Mouse (Mus musculus): ENCODE data around the gene Antxr1. TPM values are rescaled to one million over a fixed set of nuclear protein-coding genes. Genes with fewer than 3 reads are reported as not detected.
A peak's percentile ranks its signal among the peaks of the same experiment; 100 is the strongest.

Gene Antxr1
- polyA plus RNA-seq, 1 experiment from 2014 or later: 10.3 TPM

DNA sequence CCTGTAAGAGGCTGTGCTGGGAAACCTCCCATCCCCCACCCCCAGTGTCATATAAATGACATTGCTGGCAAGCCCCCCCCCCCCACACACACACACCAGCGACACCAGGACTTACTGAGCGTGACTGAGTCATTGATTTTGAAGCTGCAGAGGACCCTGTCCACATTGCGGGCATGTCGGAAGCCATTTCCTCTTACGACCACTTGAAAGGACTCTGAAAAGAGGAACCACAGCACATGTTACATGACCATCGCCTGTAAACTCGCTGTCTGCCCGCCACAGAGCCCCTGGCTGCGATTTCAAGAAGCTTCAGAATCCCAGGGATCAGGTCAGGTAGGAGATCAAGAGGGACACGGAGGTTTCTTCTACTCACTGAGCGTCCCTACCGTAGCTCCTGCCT is 80.0 kb downstream of the Antxr1 start:
- ATAC-seq (replicated peaks; ENCODE audit: insufficient number of reproducible peaks, low FRiP score, low TSS enrichment, low read depth) (no peak), DNase-seq (ENCODE audit: low spot score) (no peak)
- H3K4me2 ChIP-seq (ENCODE audit: low read depth, low read length): no peak overlapping the region
- no peak overlapping the region for H3K4me3 ChIP-seq (ENCODE audit: low read depth, low read length)
- H3K4me1 ChIP-seq (ENCODE audit: control insufficient read depth, insufficient read depth, low read length): no peaks in the 10 kb centered on the region
- H3K9ac ChIP-seq (replicated peaks; ENCODE audit: low read length): no peak overlapping the region
- H3K27me3 ChIP-seq (ENCODE audit: control insufficient read depth, insufficient read depth, low read length): no peaks in the 10 kb centered on the region
- no peak overlapping the region for H3K27ac ChIP-seq (replicated peaks; ENCODE audit: low read depth, low read length)
- no peaks in the 10 kb centered on the region for H3K9me3 ChIP-seq (replicated peaks; ENCODE audit: control insufficient read depth, low read length)
- WGBS: 87% methylated on average over 12 of the region's 12 CpGs
- no peaks in the 10 kb centered on the region for H3K36me3 ChIP-seq (replicated peaks; ENCODE audit: control insufficient read depth, insufficient read depth, low read depth, low read length)

DNA sequence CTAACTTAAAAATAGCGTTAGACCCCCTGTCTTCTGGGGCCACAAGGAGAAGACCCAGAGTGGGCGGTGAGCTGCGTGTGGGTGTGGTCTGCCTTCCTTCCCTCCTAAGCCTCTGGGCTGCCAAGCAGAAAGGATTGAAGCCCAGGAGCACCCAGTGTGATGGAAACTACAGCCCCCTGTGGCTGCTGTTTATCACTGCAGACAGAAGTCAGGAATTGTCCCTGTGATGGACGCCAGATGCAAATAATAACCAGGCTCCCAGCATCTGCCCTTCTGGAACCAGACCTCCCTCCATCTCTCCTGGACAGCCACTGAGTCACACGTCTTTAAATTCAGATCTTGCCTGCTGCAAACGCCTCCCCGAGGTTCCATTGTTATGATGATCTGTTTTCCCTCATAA is 80.9 kb downstream of the Antxr1 start:
- no peak for ATAC-seq (replicated peaks; ENCODE audit: insufficient number of reproducible peaks, low FRiP score, low TSS enrichment, low read depth)
- no peak overlapping the region for H3K4me3 ChIP-seq (ENCODE audit: low read depth, low read length)
- H3K4me2 ChIP-seq (ENCODE audit: low read depth, low read length): no peak overlapping the region
- no peaks in the 10 kb centered on the region for H3K9me3 ChIP-seq (replicated peaks; ENCODE audit: control insufficient read depth, low read length)
- H3K4me1 ChIP-seq (ENCODE audit: control insufficient read depth, insufficient read depth, low read length): no peaks in the 10 kb centered on the region
- WGBS: 29% methylated on average over 7 of the region's 7 CpGs
- no peaks in the 10 kb centered on the region for H3K36me3 ChIP-seq (replicated peaks; ENCODE audit: control insufficient read depth, insufficient read depth, low read depth, low read length)
- no peak overlapping the region for H3K9ac ChIP-seq (replicated peaks; ENCODE audit: low read length)
- DNase-seq (ENCODE audit: low spot score): no peak
- no peaks in the 10 kb centered on the region for H3K27me3 ChIP-seq (ENCODE audit: control insufficient read depth, insufficient read depth, low read length)
- no peak overlapping the region for H3K27ac ChIP-seq (replicated peaks; ENCODE audit: low read depth, low read length)

- Histone ChIP-seq H3K9me3 (replicated peaks; ENCODE audit: control insufficient read depth, low read length) (no peaks in the 10 kb centered on the region), H3K4me1 (ENCODE audit: control insufficient read depth, insufficient read depth, low read length) (no peaks in the 10 kb centered on the region), H3K4me2 (ENCODE audit: low read depth, low read length) (no peak overlapping the region), H3K27me3 (ENCODE audit: control insufficient read depth, insufficient read depth, low read length) (no peaks in the 10 kb centered on the region), H3K4me3 (ENCODE audit: low read depth, low read length) (no peak overlapping the region), H3K36me3 (replicated peaks; ENCODE audit: control insufficient read depth, insufficient read depth, low read depth, low read length) (no peaks in the 10 kb centered on the region), H3K27ac (replicated peaks; ENCODE audit: low read depth, low read length) (no peak overlapping the region), H3K9ac (replicated peaks; ENCODE audit: low read length) (no peak overlapping the region)
- WGBS: 78% methylated on average over 5 of the region's 5 CpGs
- no peak for DNase-seq (ENCODE audit: low spot score)
- ATAC-seq (replicated peaks; ENCODE audit: insufficient number of reproducible peaks, low FRiP score, low TSS enrichment, low read depth): no peak
These were observed 83.9 kb downstream of the Antxr1 start for GRCm38 (mm10) chr6:87251716-87252115.

GRCm38 (mm10) chr6:87250701-87251100 is 84.9 kb downstream of the Antxr1 start:
- Histone ChIP-seq H3K27me3 (ENCODE audit: control insufficient read depth, insufficient read depth, low read length) (no peaks in the 10 kb centered on the region), H3K9me3 (replicated peaks; ENCODE audit: control insufficient read depth, low read length) (no peaks in the 10 kb centered on the region), H3K27ac (replicated peaks; ENCODE audit: low read depth, low read length) (no peak overlapping the region), H3K4me2 (ENCODE audit: low read depth, low read length) (no peak overlapping the region), H3K4me3 (ENCODE audit: low read depth, low read length) (no peak overlapping the region), H3K4me1 (ENCODE audit: control insufficient read depth, insufficient read depth, low read length) (no peaks in the 10 kb centered on the region), H3K9ac (replicated peaks; ENCODE audit: low read length) (no peak overlapping the region), H3K36me3 (replicated peaks; ENCODE audit: control insufficient read depth, insufficient read depth, low read depth, low read length) (no peaks in the 10 kb centered on the region)
- ATAC-seq (replicated peaks; ENCODE audit: insufficient number of reproducible peaks, low FRiP score, low TSS enrichment, low read depth): no peak
- WGBS: 94% methylated on average over 3 of the region's 3 CpGs
- no peak for DNase-seq (ENCODE audit: low spot score)

DNA sequence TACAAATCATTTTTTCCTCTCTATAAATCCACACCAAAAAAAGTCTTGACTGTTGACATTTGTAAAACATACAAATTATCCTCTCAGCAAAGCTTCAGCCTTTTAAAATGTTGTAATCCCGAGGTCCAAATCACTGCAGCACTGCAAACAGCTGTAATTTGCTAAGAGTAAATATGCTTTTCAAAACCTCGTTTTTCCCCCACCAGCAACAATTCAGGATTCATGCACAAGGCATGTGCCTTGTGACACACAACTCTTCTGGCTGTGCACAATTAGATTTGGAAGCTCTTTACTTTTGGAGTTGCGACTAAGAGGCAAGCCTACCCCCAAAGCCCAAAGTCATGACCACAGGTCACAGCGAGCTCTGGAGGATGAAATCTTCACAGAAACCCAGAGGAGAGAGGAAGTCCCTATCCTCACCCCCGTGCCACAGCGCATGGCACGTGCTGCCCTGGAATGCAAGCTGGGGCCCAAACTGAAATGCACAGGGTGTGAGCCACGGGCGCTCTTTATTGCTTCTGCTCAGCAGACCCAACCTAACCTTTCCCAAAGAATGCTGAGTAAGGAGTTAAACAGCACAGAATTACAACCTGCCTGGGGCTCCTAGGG is 87.3 kb downstream of the Antxr1 start:
- no peak for DNase-seq (ENCODE audit: low spot score)
- H3K4me3 ChIP-seq (ENCODE audit: low read depth, low read length): no peak overlapping the region
- H3K27ac ChIP-seq (replicated peaks; ENCODE audit: low read depth, low read length): no peak overlapping the region
- 0 out of 2 replicates have a peak, but pooled peaks cover 3% of the 10 kb centered on the region for H3K4me1 ChIP-seq (ENCODE audit: control insufficient read depth, insufficient read depth, low read length)
- H3K4me2 ChIP-seq (ENCODE audit: low read depth, low read length): no peak overlapping the region
- no peaks in the 10 kb centered on the region for H3K36me3 ChIP-seq (replicated peaks; ENCODE audit: control insufficient read depth, insufficient read depth, low read depth, low read length)
- WGBS: 84% methylated on average over 9 of the region's 9 CpGs
- H3K27me3 ChIP-seq (ENCODE audit: control insufficient read depth, insufficient read depth, low read length): no peaks in the 10 kb centered on the region
- no peak for ATAC-seq (replicated peaks; ENCODE audit: insufficient number of reproducible peaks, low FRiP score, low TSS enrichment, low read depth)
- H3K9ac ChIP-seq (replicated peaks; ENCODE audit: low read length): no peak overlapping the region
- H3K9me3 ChIP-seq (replicated peaks; ENCODE audit: control insufficient read depth, low read length): no peaks in the 10 kb centered on the region

DNA sequence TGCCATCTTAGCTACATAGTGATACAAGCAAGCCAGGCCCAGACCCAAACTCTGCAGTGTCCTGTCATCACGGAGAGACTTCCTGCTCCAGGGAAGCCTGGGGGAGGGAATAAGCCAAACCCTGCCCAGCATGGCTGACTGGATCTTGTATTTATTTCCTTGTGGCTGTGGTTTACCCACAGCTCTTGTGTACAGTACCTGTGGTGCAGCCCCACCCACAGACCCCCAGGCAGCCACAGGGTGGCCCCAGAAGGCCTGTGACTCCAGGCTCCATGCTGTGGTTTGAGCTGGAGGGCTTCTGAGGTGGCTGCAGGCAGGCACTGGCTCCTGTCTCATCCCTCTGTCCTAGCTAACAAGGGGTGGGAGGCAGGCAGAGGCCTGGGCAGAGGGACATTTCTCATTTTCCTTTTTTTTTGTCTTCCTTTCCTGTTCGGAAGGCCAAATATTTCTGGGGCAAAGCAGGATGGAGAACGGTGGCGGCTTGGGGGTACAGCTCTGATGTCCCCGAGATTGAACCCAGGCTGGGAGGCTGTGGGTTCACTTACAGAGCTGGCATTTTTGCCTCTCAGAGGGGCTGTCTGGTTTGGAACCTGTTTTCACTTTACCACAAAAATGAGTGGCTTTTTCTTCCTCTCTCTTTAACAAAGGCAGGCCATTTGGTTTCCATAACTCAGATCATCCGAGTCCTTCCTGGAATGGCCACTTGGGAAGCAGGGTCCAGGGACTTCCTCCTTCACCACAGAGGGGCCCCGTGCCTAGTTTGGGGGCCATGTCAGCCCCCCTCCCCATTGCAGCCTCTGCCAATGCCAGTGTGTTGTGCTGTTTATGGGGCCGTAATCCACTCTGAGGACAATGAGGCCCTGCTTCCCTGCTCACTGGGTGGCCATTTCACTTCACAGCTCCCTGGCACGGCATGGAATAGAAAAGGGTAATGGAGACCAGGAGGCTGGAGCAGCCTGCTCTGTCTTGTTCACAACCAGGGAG is 91.2 kb downstream of the Antxr1 start:
- H3K4me1 ChIP-seq (ENCODE audit: control insufficient read depth, insufficient read depth, low read length): 0 out of 2 replicates have a peak, but pooled peaks cover 3% of the 10 kb centered on the region
- no peak overlapping the region for H3K4me2 ChIP-seq (ENCODE audit: low read depth, low read length)
- H3K9me3 ChIP-seq (replicated peaks; ENCODE audit: control insufficient read depth, low read length): no peaks in the 10 kb centered on the region
- 43% methylated on average over 9 of the region's 9 CpGs for WGBS
- no peak overlapping the region for H3K9ac ChIP-seq (replicated peaks; ENCODE audit: low read length)
- ATAC-seq (replicated peaks; ENCODE audit: insufficient number of reproducible peaks, low FRiP score, low TSS enrichment, low read depth) (no peak), DNase-seq (ENCODE audit: low spot score) (no peak)
- no peaks in the 10 kb centered on the region for H3K27me3 ChIP-seq (ENCODE audit: control insufficient read depth, insufficient read depth, low read length)
- H3K27ac ChIP-seq (replicated peaks; ENCODE audit: low read depth, low read length): peak overlapping the region; percentile 25; the same call in 1 of the 2 replicates
- peaks cover 2% of the 10 kb centered on the region; the same call in 1 of the 2 replicates for H3K36me3 ChIP-seq (replicated peaks; ENCODE audit: control insufficient read depth, insufficient read depth, low read depth, low read length)
- no peak overlapping the region for H3K4me3 ChIP-seq (ENCODE audit: low read depth, low read length)

DNA sequence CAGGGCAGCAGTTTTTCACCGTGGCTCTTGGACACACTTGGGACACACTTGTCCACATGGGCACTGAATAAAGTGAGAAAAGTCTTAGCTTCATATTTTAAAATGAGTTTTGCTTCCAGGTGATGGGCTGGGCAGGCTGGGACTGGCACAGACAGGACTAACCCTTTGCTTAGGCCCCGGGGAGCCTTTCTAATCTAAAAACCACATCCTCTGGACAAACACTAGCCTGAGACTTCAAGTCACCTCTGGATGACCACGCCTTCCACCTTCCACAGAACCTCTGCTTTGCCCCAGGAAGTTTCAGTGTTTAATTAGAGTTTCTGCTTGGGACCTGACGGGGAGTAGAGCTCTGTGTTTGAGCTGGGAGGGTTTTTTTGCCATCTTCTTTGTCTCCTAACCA is 98.4 kb downstream of the Antxr1 start:
- Histone ChIP-seq H3K4me3 (ENCODE audit: low read depth, low read length) (no peak overlapping the region), H3K9me3 (replicated peaks; ENCODE audit: control insufficient read depth, low read length) (no peaks in the 10 kb centered on the region), H3K4me1 (ENCODE audit: control insufficient read depth, insufficient read depth, low read length) (no peaks in the 10 kb centered on the region), H3K27me3 (ENCODE audit: control insufficient read depth, insufficient read depth, low read length) (no peaks in the 10 kb centered on the region), H3K4me2 (ENCODE audit: low read depth, low read length) (no peak overlapping the region), H3K27ac (replicated peaks; ENCODE audit: low read depth, low read length) (no peak overlapping the region), H3K9ac (replicated peaks; ENCODE audit: low read length) (no peak overlapping the region), H3K36me3 (replicated peaks; ENCODE audit: control insufficient read depth, insufficient read depth, low read depth, low read length) (peaks cover 2% of the 10 kb centered on the region; the same call in 1 of the 2 replicates)
- DNase-seq (ENCODE audit: low spot score): no peak
- no peak for ATAC-seq (replicated peaks; ENCODE audit: insufficient number of reproducible peaks, low FRiP score, low TSS enrichment, low read depth)
- WGBS: 70% methylated on average over 4 of the region's 4 CpGs

GRCm38 (mm10) chr6:87236061-87236460 is 99.6 kb downstream of the Antxr1 start:
- WGBS: 59% methylated on average over 8 of the region's 8 CpGs
- Histone ChIP-seq H3K4me3 (ENCODE audit: low read depth, low read length) (no peak overlapping the region), H3K27ac (replicated peaks; ENCODE audit: low read depth, low read length) (no peak overlapping the region), H3K4me1 (ENCODE audit: control insufficient read depth, insufficient read depth, low read length) (no peaks in the 10 kb centered on the region), H3K27me3 (ENCODE audit: control insufficient read depth, insufficient read depth, low read length) (no peaks in the 10 kb centered on the region), H3K9ac (replicated peaks; ENCODE audit: low read length) (no peak overlapping the region), H3K36me3 (replicated peaks; ENCODE audit: control insufficient read depth, insufficient read depth, low read depth, low read length) (peaks cover 2% of the 10 kb centered on the region; the same call in 1 of the 2 replicates), H3K9me3 (replicated peaks; ENCODE audit: control insufficient read depth, low read length) (no peaks in the 10 kb centered on the region), H3K4me2 (ENCODE audit: low read depth, low read length) (no peak overlapping the region)
- DNase-seq (ENCODE audit: low spot score) (no peak), ATAC-seq (replicated peaks; ENCODE audit: insufficient number of reproducible peaks, low FRiP score, low TSS enrichment, low read depth) (no peak)

Measured in embryonic facial prominence, embryonic 11.5 days (tissue).